Mouse (Mus musculus) heart, postnatal 14 days (tissue): ENCODE data around the gene Scamp2. TPM values are rescaled to one million over a fixed set of nuclear protein-coding genes. Genes with fewer than 3 reads are reported as not detected.
A peak's percentile ranks its signal among the peaks of the same experiment; 100 is the strongest.

Experiments
- DNase-seq, 2 experiments: peaks; one replicate each; pipeline ENCODE4 v3.0.0; 2021 to 2022
- intact Hi-C: fragments of 180-260 bp; cut with DNase I; formaldehyde crosslinking; loops from one replicate; pipeline ENCODE4 v1.15.1; 2025
- total RNA-seq, 2 experiments: library from RNA; stranded (reverse); gene quantifications; 2 replicates each; pipeline ENCODE4 v1.2.3; 2021

Scamp2 gene
- total RNA-seq, 2 experiments from 2014 or later, result 28.0 to 32.7 TPM

GRCm38 (mm10) chr9:57547869-57548268 lies 12.9 kb upstream of the Scamp2 start:
- no peak for DNase-seq
- intact Hi-C loops, result loop anchor here (10.0 kb wide), 1 partner anchor 207 kb away; no protein-coding TSS in a partner anchor

- DNase-seq, result peak; percentile 38 to 40
- intact Hi-C loops, result loop anchor here (10.0 kb wide), 1 partner anchor 206 kb away; no protein-coding TSS in a partner anchor
Measured at GRCm38 (mm10) chr9:57549186-57549585, 11.6 kb upstream of the Scamp2 start.

- DNase-seq, result peak; percentile 56 to 72
- intact Hi-C loops, result loop anchor here (5.0 kb wide), 1 partner anchor 37 kb away; the partner anchor contains the start of gene Ulk3
Measured at GRCm38 (mm10) chr9:57550126-57550862, 10.4 kb upstream of the Scamp2 start.

GRCm38 (mm10) chr9:57552139-57552887 lies 8.4 kb upstream of the Scamp2 start, which contains the start of gene Mpi:
Gene Mpi, minus strand, starts transcription at chr9:57552763.
- DNase-seq, result peak; percentile 71 to 80
- intact Hi-C loops, result loop anchor here (5.0 kb wide), 1 partner anchor 35 kb away; the partner anchor contains the start of gene Ulk3

GRCm38 (mm10) chr9:57553119-57553518 lies 7.6 kb upstream of the Scamp2 start:
- intact Hi-C loops, result loop anchor here (5.0 kb wide), 1 partner anchor 34 kb away; the partner anchor contains the start of gene Ulk3

GRCm38 (mm10) chr9:57554753-57555152 lies 6.0 kb upstream of the Scamp2 start:
- no peak for DNase-seq
- intact Hi-C loops, result loop anchor here (5.0 kb wide), 1 partner anchor 33 kb away; the partner anchor contains the start of gene Ulk3

More at GRCm38 (mm10) chr9:57553119-57553518, 7.6 kb upstream of the Scamp2 start:
- DNase-seq, result no peak

- intact Hi-C loops, result no loop called here
- no peak for DNase-seq
Measured at GRCm38 (mm10) chr9:57557215-57557614, 3.5 kb upstream of the Scamp2 start.

- intact Hi-C loops, result no loop called here
- no peak for DNase-seq
Measured at GRCm38 (mm10) chr9:57558625-57559024, 2.1 kb upstream of the Scamp2 start.

GRCm38 (mm10) chr9:57559568-57559967 lies 1.2 kb upstream of the Scamp2 start:
- intact Hi-C loops, result no loop called here
- no peak for DNase-seq

GRCm38 (mm10) chr9:57560263-57560662 lies 480 bp upstream of the Scamp2 start:
- intact Hi-C loops, result no loop called here
- no peak for DNase-seq

GRCm38 (mm10) chr9:57561711-57562099 lies 962 bp downstream of the Scamp2 start:
- intact Hi-C loops, result no loop called here
- DNase-seq, result no peak

- intact Hi-C loops, result no loop called here
- DNase-seq, result peak; percentile 62 to 77
Measured at GRCm38 (mm10) chr9:57562896-57563372, 2.2 kb downstream of the Scamp2 start.

GRCm38 (mm10) chr9:57564609-57565008 lies 3.9 kb downstream of the Scamp2 start:
- no peak for DNase-seq
- intact Hi-C loops, result no loop called here

GRCm38 (mm10) chr9:57565741-57566221 lies 5.0 kb downstream of the Scamp2 start:
- intact Hi-C loops, result no loop called here
- DNase-seq, result peak; percentile 46 to 66

GRCm38 (mm10) chr9:57566846-57567245 lies 6.1 kb downstream of the Scamp2 start:
- intact Hi-C loops, result no loop called here
- no peak for DNase-seq

- intact Hi-C loops, result no loop called here
- DNase-seq, result no peak
Measured at GRCm38 (mm10) chr9:57568500-57568899, 7.8 kb downstream of the Scamp2 start.

GRCm38 (mm10) chr9:57574397-57574796 lies 13.7 kb downstream of the Scamp2 start:
- intact Hi-C loops, result no loop called here
- no peak for DNase-seq

- DNase-seq, result no peak
- intact Hi-C loops, result no loop called here
Measured at GRCm38 (mm10) chr9:57575577-57575976, 14.8 kb downstream of the Scamp2 start.

GRCm38 (mm10) chr9:57577144-57577849 lies 16.6 kb downstream of the Scamp2 start:
- no peak for DNase-seq
- intact Hi-C loops, result no loop called here

- intact Hi-C loops, result loop anchor here (5.0 kb wide), 1 partner anchor 33 kb away; the partner anchor contains the start of gene Mpi
Measured at GRCm38 (mm10) chr9:57584991-57585390, 24.2 kb downstream of the Scamp2 start.

More at GRCm38 (mm10) chr9:57584991-57585390, 24.2 kb downstream of the Scamp2 start:
- no peak for DNase-seq
